Mouse (Mus musculus) megakaryocyte, embryonic 14.5 days (primary cell): ENCODE data around the gene Pde4b.

Experiments used
- FLI1 ChIP-seq: IDR thresholded peaks from 2 replicates; pipeline ENCODE4 v1.6.1; 2012; ENCODE audit warnings: low read length, inconsistent platforms, mixed read lengths
- GATA1 ChIP-seq: IDR thresholded peaks from 3 replicates; pipeline ENCODE4 v1.6.1; 2012; ENCODE audit warnings: mixed read lengths, low read length, inconsistent platforms, borderline replicate concordance

- TF ChIP-seq GATA1 (no peak), FLI1 (no peak)
These were observed 419.3 kb downstream of the Pde4b start for GRCm38 (mm10) chr4:102506376-102507280.
